8 mouse cellular contexts compared by ENCODE assay signal in genomic region chr11:58330276-58331148, GRCm38 (mm10). TPM values are rescaled to one million over a fixed set of nuclear protein-coding genes. Genes with fewer than 3 reads are reported as not detected.
DNase-seq lines count a peak whose midpoint lies in the region; ATAC-seq and TF ChIP-seq lines count a peak whose summit lies in the region.

Zfp672 (minus strand) TSS chr11:58330339.
Sh3bp5l (plus strand) TSS chr11:58330724.

- peak within 1 kb of the TSS; percentile 96 for H3K9ac ChIP-seq in ES-E14 (ENCODE audit: insufficient read depth, low read depth, low read length, poor library complexity, severe bottlenecking)
- peak within 1 kb of the TSS; percentile 69 for H3K9ac ChIP-seq in forebrain, embryonic 15.5 days (replicated peaks)

- WGBS in forebrain, embryonic 15.5 days = under 1% methylated on average over 52 of the region's 52 CpGs
- under 1% methylated on average over 52 of the region's 52 CpGs for WGBS in lung, adult 2 months

- peak; percentile 92 for DNase-seq in ES-E14 (ENCODE audit: low read depth, low spot score)
- DNase-seq in cerebellum, adult 11 months = peak; percentile 85
- DNase-seq in heart, postnatal 25 days (ENCODE audit: low spot score) = peak; percentile 79
- peak; percentile 92 to 96 for DNase-seq in layer of hippocampus, adult 18-20 months (ENCODE audit: low spot score in 2 of 2)
- peak; percentile 88 for DNase-seq in lung, adult 2 months
- peak; percentile 70 to 84 for DNase-seq in thymus, adult 18-20 months

- peaks cover 4% of the 10 kb centered on the region; the same call in 1 of the 2 replicates for H3K36me3 ChIP-seq in ES-E14 (ENCODE audit: control insufficient read depth, insufficient read depth, low read length, poor library complexity, severe bottlenecking)
- peaks cover 14% of the 10 kb centered on the region for H3K36me3 ChIP-seq in forebrain, embryonic 15.5 days

- H3K4me3 ChIP-seq in ES-E14 (ENCODE audit: insufficient read depth in 1 of 2, low read depth in 1 of 2, low read length in 2 of 2, poor library complexity in 1 of 2, severe bottlenecking in 1 of 2) = peak within 1 kb of the TSS; percentile 86 to 98
- peak within 1 kb of the TSS; percentile 60 for H3K4me3 ChIP-seq in forebrain, embryonic 15.5 days
- H3K4me3 ChIP-seq in lung, adult 2 months (replicated peaks; ENCODE audit: extremely low read depth, low read depth, low read length) = peak within 1 kb of the TSS; percentile 83

- peak; percentile 76; the same call in 1 of the 2 replicates for TF ChIP-seq POLR2A in lung, adult 2 months (IDR thresholded peaks at IDR 0.05; ENCODE audit: borderline replicate concordance, extremely low read depth, low read depth, low read length)

- peaks cover 0 to 4% of the 10 kb centered on the region in 2 experiments; a peak in 1 of 4 replicates for H3K4me1 ChIP-seq in ES-E14 (ENCODE audit: control insufficient read depth in 2 of 2, insufficient read depth in 2 of 2, low read length in 2 of 2, poor library complexity in 1 of 2)
- H3K4me1 ChIP-seq in forebrain, embryonic 15.5 days = peaks cover 40% of the 10 kb centered on the region
- H3K4me1 ChIP-seq in lung, adult 2 months (ENCODE audit: control insufficient read depth, insufficient read depth, low read length) = peaks cover 2% of the 10 kb centered on the region

- H3K27ac ChIP-seq in ES-E14 (ENCODE audit: insufficient read depth, low read depth, low read length, poor library complexity, severe bottlenecking) = peak within 1 kb of the TSS; percentile 78
- peak within 1 kb of the TSS; percentile 78 for H3K27ac ChIP-seq in forebrain, embryonic 15.5 days (replicated peaks)

- no peak for TF ChIP-seq CTCF in lung, adult 2 months (IDR thresholded peaks at IDR 0.05; ENCODE audit: insufficient read depth, low read length)

- in situ Hi-C loops in ES-E14 (cut with MboI; ENCODE audit: low sequenced_read_pairs in 2 of 2, unreplicated experiment in 2 of 2) = no loop called here

- H3K9me3 ChIP-seq in ES-E14 (ENCODE audit: control insufficient read depth, insufficient read depth, low read depth, low read length) = no peaks in the 10 kb centered on the region
- H3K9me3 ChIP-seq in forebrain, embryonic 15.5 days = no peaks in the 10 kb centered on the region

- no peaks in the 10 kb centered on the region for H3K27me3 ChIP-seq in forebrain, embryonic 15.5 days

- ATAC-seq in forebrain, embryonic 15.5 days (replicated peaks) = peak; percentile 96
- ATAC-seq in neutrophil, adult 5-6 weeks (ENCODE audit: extremely low read depth, insufficient number of reproducible peaks, low FRiP score, poor library complexity, severe bottlenecking) = peak; percentile 90

- intact Hi-C loops in heart, postnatal 25 days (cut with DNase I) = no loop called here

- peak within 1 kb of the TSS; percentile 93 for H3K4me2 ChIP-seq in forebrain, embryonic 15.5 days (replicated peaks)

TF ChIP-seq in ES-E14, 5 proteins besides CTCF, POLR2A, EP300 and RAD21:
- no peak for TF ChIP-seq MAFK (IDR thresholded peaks at IDR 0.05; ENCODE audit: insufficient read depth, low read depth, low read length)
- no peak for TF ChIP-seq CHD2 (IDR thresholded peaks at IDR 0.05; ENCODE audit: low read depth, low read length)
- no peak for TF ChIP-seq ZC3H11A (IDR thresholded peaks at IDR 0.05; ENCODE audit: borderline replicate concordance, low read depth, low read length)
- peak; percentile 97 for TF ChIP-seq ZNF384 (IDR thresholded peaks at IDR 0.05; ENCODE audit: low read depth, low read length)
- peak; percentile 91 for TF ChIP-seq HCFC1 (IDR thresholded peaks at IDR 0.05; ENCODE audit: borderline replicate concordance, insufficient read depth, low read length)

RNA-seq across cellular contexts. Expression of gene Zfp672, which starts in this region (rescaled TPM):
- total RNA-seq in ES-E14 (2012; rRNA removed) = 9.5 and 11.7 TPM in 2 replicates
- 39.0 and 40.6 TPM in 2 replicates for polyA plus RNA-seq in forebrain, embryonic 15.5 days (2015; fragmentation: Nextera tagmentation; extraction: Ambion mirVana)
- 10 to 100 TPM; 42.9 to 43.5 TPM for total RNA-seq in heart, postnatal 25 days (2021)
- total RNA-seq in layer of hippocampus, adult 18-20 months (2021) = 10 to 100 TPM; 43.4 to 43.5 TPM
- 30.2 and 30.6 TPM in 2 replicates for polyA plus RNA-seq in lung, adult 2 months (2012; rRNA removed)
- total RNA-seq in neutrophil, adult 5-6 weeks (2017) = 27.3 and 36.1 TPM in 2 replicates

RNA-seq across cellular contexts. Expression of gene Sh3bp5l, which starts in this region (rescaled TPM):
- total RNA-seq in ES-E14 (2012; rRNA removed) = 26.9 and 28.9 TPM in 2 replicates
- polyA plus RNA-seq in forebrain, embryonic 15.5 days (2015; fragmentation: Nextera tagmentation; extraction: Ambion mirVana) = 50.7 and 54.9 TPM in 2 replicates
- total RNA-seq in heart, postnatal 25 days (2021) = 10 to 100 TPM; 33.7 to 35.1 TPM
- 10 to 100 TPM; 48.9 to 55.4 TPM for total RNA-seq in layer of hippocampus, adult 18-20 months (2021)
- 29.4 and 36.5 TPM in 2 replicates for polyA plus RNA-seq in lung, adult 2 months (2012; rRNA removed)
- total RNA-seq in neutrophil, adult 5-6 weeks (2017) = 20.5 and 34.0 TPM in 2 replicates

Comparison
In these comparisons a context has a peak if more than half of its experiments do, and no peak if none do; other contexts are left out.
1. Peak in every context shown above with its lines: DNase-seq, ATAC-seq, H3K4me3 ChIP-seq and H3K27ac ChIP-seq.